Mouse (Mus musculus) 3134 (cell line): ENCODE data around the gene Epb42.
"Not testable (repeated sequence)": the region's sequence is repeated elsewhere in the genome, so short reads cannot be mapped to it uniquely, and the experiment has no call there.

Experiments used
- DNase-seq: peaks from one replicate; pipeline ENCODE4 v3.0.0-alpha.2; 2011; ENCODE audit warnings: low spot score; ENCODE audit not compliant: insufficient read length; ENCODE audit errors: extremely low read depth

The Epb42 gene

GRCm38 (mm10) chr2:121008664-121009007 is 28.2 kb downstream of the Epb42 start:
- DNase-seq: no peak

DNA sequence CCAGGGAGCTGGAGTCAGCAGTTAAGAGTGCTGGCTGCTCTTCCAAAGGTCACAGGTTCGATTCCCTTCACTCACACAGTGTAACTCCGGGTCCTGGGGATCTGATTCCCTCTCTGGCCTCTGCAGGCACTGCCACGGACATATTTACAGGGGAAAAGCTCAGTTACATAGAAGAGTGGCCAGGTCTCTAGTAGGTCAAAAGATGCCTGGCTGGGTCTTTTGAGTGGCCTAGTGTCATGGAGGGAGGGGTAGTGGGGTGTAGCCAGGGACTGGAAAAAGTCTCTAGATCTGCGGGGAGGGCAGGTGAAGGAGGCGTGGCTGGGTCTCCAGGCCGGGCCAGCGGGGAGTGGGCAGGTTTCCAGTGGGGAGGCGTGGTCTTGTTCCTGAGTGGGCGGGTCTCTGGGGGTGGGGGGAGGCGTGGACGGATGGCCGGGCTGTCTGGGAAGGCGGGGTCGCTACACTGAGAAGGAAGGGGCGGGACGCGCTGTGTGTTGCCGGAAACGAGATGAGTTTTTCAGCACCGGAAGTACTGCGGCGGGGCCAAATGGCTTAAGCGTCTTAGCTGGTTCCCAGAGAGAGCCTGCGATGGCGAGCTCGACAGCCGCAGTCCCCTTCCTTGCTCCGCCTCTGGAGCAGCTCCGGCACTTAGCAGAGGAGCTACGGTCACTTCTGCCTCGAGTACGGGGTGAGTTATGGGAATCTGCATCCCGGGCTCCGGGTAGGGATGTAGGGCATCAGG is 28.8 kb downstream of the Epb42 start, which contains the start of gene Ccndbp1:
Ccndbp1 (plus strand) TSS at position 479 of the 739 bp plus-strand sequence.
- peak; percentile 90 for DNase-seq

DNA sequence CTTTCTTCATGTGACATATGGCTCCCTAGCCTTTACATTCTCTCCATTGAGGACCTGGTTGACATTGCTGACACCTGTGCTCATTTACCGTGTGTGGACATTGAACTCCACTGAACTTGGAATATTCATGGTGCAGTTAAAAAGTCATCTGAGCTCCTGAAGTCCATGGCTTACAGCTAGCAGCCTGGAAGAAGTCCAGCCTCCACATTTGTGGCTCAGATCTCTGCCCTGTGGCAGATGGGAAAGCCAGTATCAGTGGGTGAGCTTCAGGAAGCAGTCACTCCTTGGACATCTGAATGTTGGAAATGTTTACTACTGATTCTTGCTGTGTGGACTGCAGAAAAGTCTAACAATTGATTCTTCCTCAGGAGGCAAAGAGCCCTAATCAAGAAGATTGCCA is 29.9 kb downstream of the Epb42 start:
- no peak for DNase-seq

GRCm38 (mm10) chr2:121004018-121004811 is 32.7 kb downstream of the Epb42 start:
- no peak for DNase-seq

GRCm38 (mm10) chr2:121003586-121003985 is 33.3 kb downstream of the Epb42 start:
- peak; percentile 13 for DNase-seq

DNA sequence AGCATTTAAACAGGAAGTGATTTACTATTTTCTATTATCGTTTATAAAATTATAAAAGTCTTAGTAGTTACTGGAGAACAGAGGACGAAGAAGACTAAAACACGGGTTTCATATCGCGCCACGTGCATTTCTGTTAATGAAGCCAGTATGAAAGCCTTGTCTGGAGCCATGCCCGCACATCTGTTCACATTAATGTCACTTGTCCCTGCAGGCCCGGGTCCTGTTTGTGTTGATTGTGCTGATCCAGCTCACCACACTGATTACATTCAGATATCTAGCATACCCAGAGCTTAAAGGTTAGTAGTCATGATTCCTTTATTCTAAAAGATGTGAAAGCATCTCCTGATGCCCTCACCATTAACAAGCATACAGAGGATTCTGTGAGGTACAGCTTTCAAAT is 38.0 kb downstream of the Epb42 start:
- no peak for DNase-seq

GRCm38 (mm10) chr2:120996607-120997006 is 40.3 kb downstream of the Epb42 start:
- not testable (repeated sequence) for DNase-seq

DNA sequence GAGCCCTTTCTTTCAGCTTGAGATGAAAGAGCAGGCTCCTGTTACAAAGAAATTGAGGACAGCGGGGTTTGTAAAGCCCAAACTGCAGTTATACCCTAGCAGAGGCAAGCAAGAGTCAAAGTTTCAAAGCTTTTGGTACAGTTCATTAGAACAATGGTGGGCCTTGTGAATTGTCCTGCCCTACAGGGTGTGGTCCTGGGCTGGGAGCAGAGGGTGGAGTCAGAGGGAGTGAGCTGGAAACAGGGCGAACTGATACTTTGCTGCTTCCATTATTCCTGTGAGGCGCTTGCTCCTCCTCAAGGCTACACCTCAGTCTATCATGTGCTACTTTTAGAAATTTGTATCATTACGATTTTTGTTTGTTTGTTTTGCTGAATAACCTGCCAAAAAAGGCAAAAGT is 45.7 kb downstream of the Epb42 start:
- DNase-seq: no peak

DNA sequence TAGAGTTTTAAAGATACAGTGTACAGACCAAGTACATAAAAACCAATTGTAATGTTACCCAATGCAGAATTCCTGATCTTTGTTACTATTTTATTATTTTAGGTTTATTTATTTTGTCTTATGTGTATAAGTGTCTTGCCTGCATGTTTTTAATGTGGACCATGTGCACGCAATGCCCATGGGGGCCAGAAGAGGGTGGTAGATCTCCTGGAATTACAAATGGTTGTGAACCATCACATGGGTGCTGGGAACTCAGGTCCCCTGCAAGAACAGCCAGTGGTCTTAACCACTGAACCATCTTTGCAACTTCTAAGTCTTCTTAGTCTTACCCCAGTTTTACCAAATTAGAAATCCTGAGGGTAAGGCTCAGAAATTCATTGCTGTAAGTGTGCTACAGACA is 51.6 kb downstream of the Epb42 start:
- DNase-seq: no peak

DNA sequence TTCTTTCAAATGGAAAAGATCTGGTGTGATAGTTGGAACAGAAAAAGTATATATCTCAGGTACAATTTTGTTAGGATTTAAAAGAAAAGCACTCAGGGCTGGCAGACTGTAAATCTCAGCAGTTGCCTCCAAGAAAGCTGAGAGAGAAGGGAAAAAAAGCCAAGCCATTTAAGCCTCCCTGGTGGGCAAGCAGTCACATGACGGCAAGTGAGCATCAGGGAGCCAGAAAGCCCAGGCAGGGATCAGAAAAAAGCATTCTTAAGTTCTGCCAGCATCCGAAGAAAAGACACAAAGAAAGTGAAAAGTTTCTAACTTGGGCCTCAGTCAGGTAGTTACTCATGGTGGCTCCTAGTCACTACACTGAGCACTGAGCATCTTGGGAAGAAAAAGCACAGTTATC is 53.3 kb downstream of the Epb42 start:
- DNase-seq: no peak

DNA sequence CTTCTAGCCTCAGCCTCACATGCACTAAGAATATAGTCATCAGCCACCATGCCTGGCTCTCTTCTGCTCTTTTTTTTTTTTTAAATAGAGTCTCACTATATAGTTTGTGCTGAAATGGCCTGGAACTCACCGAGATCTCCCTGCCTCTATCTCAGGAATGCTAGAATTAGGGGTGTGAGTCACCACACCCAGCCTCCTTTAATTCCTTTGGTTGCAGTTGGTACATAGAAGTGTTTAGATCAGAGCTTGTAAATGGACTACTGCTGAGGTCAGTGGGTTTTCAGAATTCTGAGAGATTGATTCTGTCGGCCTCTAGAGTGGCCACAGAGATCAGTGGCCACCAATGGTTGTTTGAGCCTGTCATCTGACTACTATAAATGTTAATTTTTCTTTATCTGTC is 56.0 kb downstream of the Epb42 start:
- DNase-seq: peak; percentile 56

GRCm38 (mm10) chr2:120979819-120980218 is 57.1 kb downstream of the Epb42 start:
- peak; percentile 63 for DNase-seq

DNA sequence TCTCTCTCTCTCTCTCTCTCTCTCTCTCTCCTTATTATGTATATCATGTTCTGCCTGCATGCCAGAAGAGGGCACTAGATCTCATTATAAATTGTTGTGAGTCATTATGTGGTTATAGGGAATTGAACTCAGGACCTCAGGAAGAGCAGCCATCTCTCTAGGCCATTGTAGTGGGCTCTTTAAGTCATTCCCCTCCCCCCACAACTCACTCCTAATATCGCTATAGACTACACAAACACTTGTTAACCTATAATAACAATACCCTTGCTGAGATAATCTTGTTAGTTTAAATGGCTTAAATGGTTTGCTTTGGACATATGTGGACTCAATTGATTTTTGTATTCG is 58.2 kb downstream of the Epb42 start:
- DNase-seq: peak; percentile 37

DNA sequence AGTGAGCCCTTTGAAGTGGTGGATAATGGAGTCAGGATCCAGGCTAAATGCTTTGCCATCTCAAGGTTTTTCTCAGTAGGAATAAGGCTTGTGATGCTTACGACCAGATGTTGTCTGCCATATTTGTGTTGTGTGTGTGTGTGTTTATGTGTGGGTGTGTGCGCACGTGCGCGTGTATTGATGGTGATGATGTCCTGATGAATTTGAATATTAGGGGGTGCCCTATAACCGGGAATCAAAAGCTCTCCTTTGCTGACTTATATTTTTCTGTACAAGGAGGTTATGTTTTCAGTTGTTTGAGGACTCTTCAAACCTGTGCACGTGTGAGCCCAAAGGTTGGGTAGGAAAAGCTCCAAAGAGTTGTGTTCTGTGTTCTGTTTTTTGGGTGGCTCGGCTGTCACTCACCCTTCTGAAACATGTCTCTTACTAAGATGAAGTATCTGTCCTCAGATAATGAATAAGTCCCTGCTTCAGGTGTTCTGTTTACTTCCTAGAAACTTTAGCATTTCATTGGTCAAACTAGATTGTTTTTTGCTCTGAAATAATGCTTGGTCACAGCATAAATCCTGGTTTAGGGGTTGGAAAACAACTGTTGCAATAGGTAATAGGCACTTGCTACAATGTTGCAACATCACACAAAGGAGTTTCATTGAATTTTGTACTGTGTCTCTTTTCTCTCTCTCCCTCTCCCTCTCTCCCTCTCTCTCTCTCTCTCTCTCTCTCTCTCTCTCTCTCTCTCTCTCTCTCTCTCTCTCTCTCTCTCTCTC is 58.8 kb downstream of the Epb42 start:
- DNase-seq: no peak

DNA sequence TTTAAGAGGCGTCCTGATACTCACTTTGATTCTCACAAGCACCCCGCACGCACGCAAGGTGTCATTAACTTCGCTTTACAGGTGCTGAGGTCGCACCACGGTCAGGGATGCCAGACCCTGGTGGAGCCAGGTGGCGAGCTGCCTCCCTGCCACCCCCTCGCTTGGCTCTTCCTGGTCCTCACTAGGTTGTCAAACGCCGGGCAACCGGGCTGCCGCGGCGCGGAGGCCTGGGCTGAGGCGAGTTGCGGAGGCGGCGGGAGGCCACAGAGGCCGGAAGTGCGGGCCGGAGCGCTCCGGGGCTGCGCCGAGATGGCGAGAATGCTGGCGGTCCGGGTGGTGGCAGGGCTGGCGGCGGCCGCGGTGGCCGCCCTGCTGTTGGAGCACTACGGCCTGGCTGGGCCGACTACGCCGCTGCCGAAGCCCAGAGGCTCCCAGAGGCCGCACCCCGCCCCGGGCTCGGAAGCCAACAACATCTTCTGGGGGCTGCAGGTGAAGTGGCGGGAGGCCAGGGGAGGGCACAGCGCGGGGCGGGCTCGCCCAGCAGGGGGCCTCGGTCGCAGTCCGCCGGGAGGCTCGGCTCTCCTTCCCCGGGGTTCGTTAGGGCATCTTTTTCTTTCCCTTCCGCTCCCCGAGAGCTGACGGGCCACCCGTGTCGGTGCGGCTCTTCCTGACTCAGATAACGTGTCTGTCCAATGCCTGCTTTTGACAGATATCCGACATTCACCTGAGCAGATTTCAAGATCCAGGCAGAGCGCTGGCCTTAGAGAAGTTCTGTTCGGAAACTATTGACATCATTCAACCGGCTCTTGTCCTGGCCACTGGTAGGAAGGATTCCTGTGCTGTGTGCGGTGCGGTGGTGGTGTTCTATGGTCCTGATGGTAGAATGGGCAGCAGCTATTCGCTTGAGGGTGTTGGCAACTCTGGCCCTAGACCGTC is 59.6 kb downstream of the Epb42 start, which contains the start of gene Tmem62:
Tmem62 (plus strand) TSS at position 28 of the 936 bp plus-strand sequence.
- DNase-seq: peak; percentile 86

DNA sequence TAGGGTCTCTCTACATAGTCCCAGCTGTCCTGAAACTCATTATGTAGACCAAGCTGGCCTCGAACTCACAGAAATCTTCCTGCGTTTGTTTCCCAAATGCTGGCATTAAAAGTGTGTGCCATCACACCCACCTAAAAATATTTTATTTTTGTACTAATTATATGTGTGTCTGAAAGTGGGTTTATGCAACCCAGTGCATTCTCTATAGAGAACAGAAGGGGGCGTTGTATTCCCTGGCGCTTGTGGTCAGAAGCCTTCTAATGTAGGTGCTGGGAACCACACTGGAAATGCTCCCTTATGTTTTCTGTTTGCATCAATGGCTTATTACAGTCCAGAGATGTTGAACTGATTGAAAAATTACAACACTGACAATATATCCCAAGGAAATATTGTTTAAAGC is 60.6 kb downstream of the Epb42 start:
- peak; percentile 18 for DNase-seq

DNA sequence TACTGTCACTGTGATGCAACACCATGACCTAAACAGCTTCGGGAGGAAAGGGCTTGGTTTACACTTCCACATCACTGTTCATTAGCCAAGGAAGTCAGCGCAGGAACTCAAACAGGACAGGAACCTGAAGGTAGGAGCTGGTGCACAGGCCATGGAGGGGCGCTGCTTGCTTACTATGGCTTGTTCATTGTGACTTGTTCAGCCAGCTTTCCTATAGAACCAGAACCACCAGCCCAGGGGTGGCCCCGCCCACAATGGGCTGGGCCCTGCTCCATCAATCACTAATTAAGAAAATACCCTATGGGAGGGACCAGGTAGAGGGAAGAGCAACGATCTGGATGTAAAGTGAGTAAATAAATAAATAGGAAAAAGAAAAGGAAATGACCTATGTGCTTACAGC is 63.9 kb downstream of the Epb42 start:
- DNase-seq: no peak

DNA sequence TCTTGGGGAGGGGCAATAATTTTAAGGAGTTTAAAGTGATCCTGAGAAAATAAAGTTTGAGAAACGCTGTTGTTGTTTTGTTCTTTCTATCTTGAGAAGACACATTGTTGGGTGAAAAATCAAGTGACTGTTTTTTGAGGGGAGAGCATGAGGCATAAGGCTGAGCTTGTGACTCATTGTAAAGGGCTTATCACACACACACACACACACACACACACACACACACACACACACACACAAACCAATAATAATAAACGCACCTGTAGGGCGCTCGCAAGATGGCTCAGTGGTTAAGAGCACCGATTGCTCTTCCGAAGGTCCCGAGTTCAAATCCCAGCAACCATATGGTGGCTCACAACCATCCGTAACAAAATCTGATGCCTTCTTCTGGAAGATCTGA is 64.6 kb downstream of the Epb42 start:
- not testable (repeated sequence) for DNase-seq

GRCm38 (mm10) chr2:120971766-120972165 is 65.1 kb downstream of the Epb42 start:
- DNase-seq: no peak

DNA sequence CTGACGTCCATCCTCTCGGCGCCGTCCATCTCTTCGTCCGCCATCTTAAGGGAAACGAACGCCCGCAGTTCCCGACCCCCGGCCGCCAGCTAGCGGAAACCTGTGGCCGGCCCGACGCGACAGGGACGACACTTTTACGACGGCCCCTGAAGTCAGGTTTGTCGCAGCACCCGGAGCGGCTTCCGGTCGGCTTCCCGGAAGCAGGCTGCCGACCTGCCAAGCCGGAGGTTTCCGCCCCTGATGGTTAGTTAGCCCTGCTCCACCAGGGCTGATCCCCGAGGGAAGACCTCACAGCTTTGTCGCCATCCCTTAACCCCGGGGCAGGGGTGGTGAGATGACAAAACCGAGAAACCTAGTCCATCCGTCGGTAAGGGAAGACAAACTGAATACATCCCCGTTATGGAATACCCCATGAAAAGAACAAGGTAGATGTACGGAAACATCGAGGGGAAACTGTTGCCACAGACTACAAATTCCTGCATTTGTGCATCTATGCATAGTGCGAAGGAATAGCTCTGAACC is 66.3 kb downstream of the Epb42 start, which contains the start of gene Ubr1:
Ubr1 (minus strand) TSS at position 157 of the 522 bp plus-strand sequence.
- peak; percentile 90 for DNase-seq
